Mouse (Mus musculus) urinary bladder, postnatal 25 days (tissue): ENCODE results near the gene Ripk1.
"Not testable (repeated sequence)": the region's sequence is repeated elsewhere in the genome, so short reads cannot be mapped to it uniquely, and the experiment has no call there.

ENCODE experiments used
- DNase-seq: peaks from one replicate; pipeline ENCODE4 v3.0.0; 2022; ENCODE audit warnings: low spot score

Gene Ripk1

DNA sequence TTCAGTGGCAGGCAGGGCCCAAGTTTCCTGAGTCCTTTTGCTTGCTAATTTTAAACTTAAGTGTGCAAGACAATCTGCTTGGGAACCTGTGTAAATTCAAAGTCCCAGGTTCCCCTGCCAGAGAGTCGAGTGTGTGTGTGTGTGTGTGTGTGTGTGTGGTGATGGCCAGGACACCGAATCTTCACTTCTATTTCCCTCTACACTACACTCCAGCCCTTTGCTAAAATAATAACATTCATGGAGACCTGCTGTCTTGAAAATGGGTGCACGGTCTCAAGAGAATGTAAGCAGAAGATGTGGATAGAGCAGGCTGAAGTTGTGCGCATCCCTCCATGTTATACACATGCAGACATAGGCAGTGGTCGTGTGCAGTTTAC is 35.9 kb downstream of the Ripk1 start:
- no peak for DNase-seq

DNA sequence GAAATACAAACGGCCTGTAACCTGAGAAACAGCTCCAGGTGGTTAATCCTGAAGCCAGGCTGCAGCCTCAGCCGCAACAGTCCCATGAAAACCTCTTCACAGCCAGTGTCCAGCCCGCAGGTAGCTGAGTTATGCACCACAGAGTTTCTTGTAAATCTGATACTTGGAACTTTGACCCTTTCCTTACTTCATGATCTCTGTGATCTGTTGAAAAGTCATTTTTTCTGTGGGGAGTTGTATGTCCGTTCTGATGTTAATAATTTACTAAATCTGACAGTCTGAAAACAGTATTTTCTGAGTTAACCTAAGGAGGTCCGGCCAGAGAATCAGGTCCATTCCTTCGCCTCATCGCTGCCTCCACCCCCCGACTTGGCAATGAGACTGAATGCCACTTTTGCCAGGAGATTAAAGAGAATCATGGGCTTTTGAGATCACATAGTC is 36.8 kb downstream of the Ripk1 start:
- DNase-seq, result no peak

DNA sequence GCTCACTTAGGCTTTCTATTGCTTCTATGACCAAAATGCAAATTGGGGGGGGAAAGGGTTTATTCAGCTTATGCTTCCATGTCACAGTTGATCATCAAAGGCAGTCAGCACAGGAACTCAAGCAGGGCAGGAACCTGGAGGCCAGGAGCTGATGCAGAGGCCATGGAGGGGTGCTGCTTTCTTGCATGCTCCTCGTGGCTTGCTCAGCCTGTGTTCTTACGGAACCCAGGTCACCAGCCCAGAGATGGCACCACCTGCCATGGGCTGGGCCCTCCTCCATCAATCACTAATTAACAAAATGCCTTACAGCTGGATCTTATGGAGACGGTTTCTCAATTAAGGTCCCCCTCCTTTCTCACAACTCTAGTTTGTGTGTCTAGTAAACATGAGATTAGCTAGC is 37.9 kb downstream of the Ripk1 start:
- no peak for DNase-seq

GRCm38 (mm10) chr13:34043716-34044393 is 41.7 kb downstream of the Ripk1 start:
- DNase-seq, result no peak

- no peak for DNase-seq
These were observed 43.5 kb downstream of the Ripk1 start for GRCm38 (mm10) chr13:34045511-34046249.

- DNase-seq, result peak; percentile 72
These were observed 44.4 kb downstream of the Ripk1 start for GRCm38 (mm10) chr13:34046421-34047012.

DNA sequence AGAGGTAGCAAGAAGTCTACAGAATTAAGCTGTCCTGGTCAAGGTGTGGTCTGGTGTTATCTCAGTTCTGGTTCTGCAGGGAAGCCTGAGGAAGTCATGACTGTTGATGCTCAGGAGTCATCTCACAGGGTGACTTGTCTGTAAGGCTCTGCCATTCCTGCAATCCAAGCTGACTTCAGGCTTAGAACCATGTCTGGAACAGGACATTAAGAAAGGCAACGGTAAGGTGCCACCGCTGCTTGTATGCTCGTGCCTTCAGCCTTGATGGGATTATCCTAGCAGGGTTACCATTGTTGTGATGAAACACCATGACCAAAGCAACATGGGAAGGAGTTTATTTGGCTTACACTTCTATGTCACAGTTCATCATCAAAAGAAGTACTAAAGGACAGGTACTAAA is 45.4 kb downstream of the Ripk1 start:
- DNase-seq, result no peak

DNA sequence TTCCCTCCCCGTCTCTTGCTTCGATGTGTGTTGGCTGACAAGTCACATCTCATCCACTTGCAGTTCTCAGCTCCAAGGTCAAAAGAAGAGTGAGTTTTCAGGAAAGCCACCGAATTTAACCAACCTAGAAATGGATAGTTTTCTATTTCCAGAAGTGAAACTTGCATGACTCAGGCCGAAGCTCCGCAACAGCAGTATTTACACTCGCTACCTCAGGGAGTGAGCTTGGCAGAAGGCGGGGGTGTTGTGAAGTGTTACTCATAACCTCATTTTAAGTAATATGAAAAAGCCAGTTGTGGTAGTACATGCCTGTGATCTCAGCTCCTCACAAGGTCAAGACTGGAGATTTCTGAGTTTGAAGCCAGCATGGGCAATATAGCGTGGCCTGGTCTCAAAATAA is 48.3 kb downstream of the Ripk1 start:
- no peak for DNase-seq

- no peak for DNase-seq
These were observed 49.5 kb downstream of the Ripk1 start for GRCm38 (mm10) chr13:34051692-34052091.

DNA sequence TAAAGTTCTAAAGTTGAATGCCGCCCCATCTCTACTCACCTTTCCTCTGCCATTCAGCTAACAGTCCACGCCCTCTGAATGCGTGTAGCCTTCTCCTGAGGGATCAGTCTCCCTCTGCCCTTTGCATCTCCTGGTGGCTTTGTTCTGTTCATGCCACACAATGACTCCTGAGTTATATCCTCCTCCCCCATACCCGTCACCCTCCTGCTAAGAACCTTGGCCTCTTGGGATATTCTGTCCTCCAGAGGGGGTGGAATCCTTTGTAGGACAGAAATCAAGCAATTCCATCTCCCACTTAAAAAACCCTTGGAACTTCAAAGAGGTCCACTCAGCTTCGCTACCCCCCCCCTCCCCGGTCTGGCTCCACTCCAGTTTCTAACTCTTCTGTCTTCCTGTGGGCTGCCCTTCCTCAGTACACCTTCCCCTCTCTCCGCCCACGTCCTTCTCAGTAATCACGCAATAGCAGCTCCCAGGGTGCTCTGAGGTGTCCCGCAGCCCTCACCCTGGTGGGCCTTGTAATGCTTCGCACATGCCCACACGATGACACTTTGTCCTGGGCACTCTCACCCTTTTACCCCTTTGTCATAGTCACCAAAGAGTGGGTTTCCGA is 51.6 kb downstream of the Ripk1 start:
- DNase-seq, result no peak

- DNase-seq, result no peak
These were observed 52.2 kb downstream of the Ripk1 start for GRCm38 (mm10) chr13:34054391-34054790.

DNA sequence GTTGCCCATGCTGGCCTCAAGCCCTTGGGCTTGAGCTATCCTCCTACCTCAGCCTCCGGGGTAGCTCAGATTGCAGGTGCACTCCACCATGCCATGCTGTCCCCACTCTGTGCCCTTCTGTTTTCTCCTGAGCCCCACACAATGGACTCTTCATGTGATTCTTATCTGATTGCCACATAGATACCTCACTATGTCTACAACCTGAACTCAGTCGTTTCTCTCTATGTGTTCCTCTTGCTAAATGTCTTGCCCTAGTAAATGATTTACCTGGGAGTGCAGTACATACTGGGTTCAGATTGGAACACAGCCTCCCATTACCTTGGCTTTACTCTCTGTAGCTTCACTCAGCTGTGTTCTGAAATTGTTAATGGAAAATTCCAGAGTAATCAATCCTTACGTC is 52.8 kb downstream of the Ripk1 start:
- DNase-seq, result no peak

GRCm38 (mm10) chr13:34057252-34057651 is 55.1 kb downstream of the Ripk1 start:
- DNase-seq, result no peak

GRCm38 (mm10) chr13:34060061-34060460 is 57.9 kb downstream of the Ripk1 start:
- DNase-seq, result no peak

- no peak for DNase-seq
These were observed 60.3 kb downstream of the Ripk1 start for GRCm38 (mm10) chr13:34062466-34062865.

GRCm38 (mm10) chr13:34066351-34066750 is 64.2 kb downstream of the Ripk1 start:
- DNase-seq, result no peak

DNA sequence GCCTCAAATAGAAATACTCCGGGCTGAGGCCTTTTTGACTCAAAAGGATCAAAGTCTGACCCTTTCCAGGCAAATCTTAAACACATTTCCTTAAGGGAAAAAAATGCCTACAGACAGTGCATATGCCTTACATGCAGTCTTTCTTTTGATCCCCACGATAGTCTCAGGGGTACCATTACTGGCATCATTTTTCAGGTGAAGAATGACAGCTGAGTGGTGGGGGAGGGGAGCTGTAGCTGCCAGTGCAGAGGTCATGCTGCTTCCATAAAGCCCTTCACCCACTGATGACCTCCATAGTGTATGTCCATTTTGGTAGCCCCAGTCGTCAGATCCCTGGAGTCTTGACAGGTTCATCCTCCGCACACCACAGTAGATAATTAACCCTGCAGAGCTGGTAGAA is 68.1 kb downstream of the Ripk1 start:
- no peak for DNase-seq

- no peak for DNase-seq
These were observed 69.7 kb downstream of the Ripk1 start for GRCm38 (mm10) chr13:34071836-34072235.

- no peak for DNase-seq
These were observed 70.7 kb downstream of the Ripk1 start for GRCm38 (mm10) chr13:34072847-34073246.

DNA sequence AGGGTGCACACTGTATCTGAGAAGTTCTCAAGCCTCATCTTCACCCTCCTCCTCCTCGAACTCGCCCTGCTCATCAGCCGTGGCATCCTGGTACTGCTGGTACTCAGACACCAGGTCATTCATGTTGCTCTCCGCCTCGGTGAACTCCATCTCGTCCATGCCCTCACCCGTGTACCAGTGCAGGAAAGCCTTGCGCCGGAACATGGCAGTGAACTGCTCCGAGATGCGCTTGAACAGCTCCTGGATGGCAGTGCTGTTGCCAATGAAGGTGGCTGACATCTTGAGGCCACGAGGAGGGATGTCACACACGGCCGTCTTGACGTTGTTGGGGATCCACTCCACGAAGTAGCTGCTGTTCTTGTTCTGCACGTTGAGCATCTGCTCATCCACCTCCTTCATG is 72.3 kb downstream of the Ripk1 start:
- DNase-seq, result not testable (repeated sequence)

- DNase-seq, result not testable (repeated sequence)
These were observed 73.7 kb downstream of the Ripk1 start for GRCm38 (mm10) chr13:34075893-34076292.

GRCm38 (mm10) chr13:34076561-34077491 is 74.7 kb downstream of the Ripk1 start:
- DNase-seq, result no peak
